Mouse (Mus musculus): Measurements from ENCODE around the gene Prss40. TPM values are rescaled to one million over a fixed set of nuclear protein-coding genes. Genes with fewer than 3 reads are reported as not detected.

The Prss40 gene
- polyA plus RNA-seq, 1 experiment from 2014 or later: 0.14 TPM

Other genes starting within 250 kb of the Prss40 start
- 70.6 and 71.2 TPM in 2 replicates for gene Ccdc115, start 121.3 kb downstream of the Prss40 start, polyA plus RNA-seq (2015; fragmentation: Nextera tagmentation; extraction: Ambion mirVana)
- 54.3 and 54.7 TPM in 2 replicates for gene Imp4, start 121.1 kb downstream of the Prss40 start, polyA plus RNA-seq (2015; fragmentation: Nextera tagmentation; extraction: Ambion mirVana)
- gene Ptpn18, start 101.2 kb downstream of the Prss40 start, polyA plus RNA-seq (2015; fragmentation: Nextera tagmentation; extraction: Ambion mirVana): 4.8 and 7.1 TPM in 2 replicates
- not detected in 2 replicates for gene Prss39, start 62.5 kb downstream of the Prss40 start, polyA plus RNA-seq (2015; fragmentation: Nextera tagmentation; extraction: Ambion mirVana)
- gene Cfc1, start 25.3 kb downstream of the Prss40 start, polyA plus RNA-seq (2015; fragmentation: Nextera tagmentation; extraction: Ambion mirVana): 0.19 and 0.22 TPM in 2 replicates
- gene Amer3, start 18.7 kb upstream of the Prss40 start, polyA plus RNA-seq (2015; fragmentation: Nextera tagmentation; extraction: Ambion mirVana): 35.3 and 38.8 TPM in 2 replicates

All from midbrain, embryonic 15.5 days (tissue).